Mouse (Mus musculus) heart, postnatal 4 days (tissue): ENCODE data around the gene Trpm3. TPM values are rescaled to one million over a fixed set of nuclear protein-coding genes. Genes with fewer than 3 reads are reported as not detected.

ENCODE experiments used
- DNase-seq: peaks from one replicate; pipeline ENCODE4 v3.0.0; 2021
- microRNA-seq, 2 experiments: library from miRNA; unstranded; fragments of <30 nt; microRNA quantifications; one replicate each; pipeline ENCODE4 v1.2.0; 2021 to 2022
- total RNA-seq, 2 experiments: library from RNA; stranded (reverse); gene quantifications; 2 replicates each; pipeline ENCODE4 v1.2.3; 2021

The Trpm3 gene
- total RNA-seq, 2 experiments from 2014 or later = 1.3 to 1.4 TPM

DNA sequence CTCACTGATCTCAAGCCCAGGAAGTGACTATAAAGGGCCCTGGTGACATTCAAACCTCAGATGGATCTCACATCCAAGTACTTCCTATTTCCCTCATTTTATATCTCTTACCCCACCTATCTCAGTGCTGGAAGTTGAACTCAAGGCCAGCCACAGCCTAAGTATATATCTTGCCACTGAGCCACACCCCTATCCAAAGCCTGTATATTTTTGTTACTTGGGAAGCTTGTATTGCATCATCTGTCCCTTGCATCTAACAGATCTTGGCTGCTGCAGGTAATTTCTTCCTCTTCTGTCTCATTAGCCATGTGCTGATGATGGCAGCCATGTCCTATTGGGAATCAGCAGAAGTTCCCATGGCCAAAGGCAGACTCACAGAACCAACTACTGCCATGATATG lies 904.9 kb downstream of the Trpm3 start:
- no peak for DNase-seq

Small RNA genes lying within 50 kb of the gene (microRNA-seq; reads per million reads assigned to microRNA genes)
- gene Mir204 = 34.2 to 48.7 reads per million in 2 experiments
